Mouse (Mus musculus): ENCODE results near the gene Thoc5.

The Thoc5 gene

DNA sequence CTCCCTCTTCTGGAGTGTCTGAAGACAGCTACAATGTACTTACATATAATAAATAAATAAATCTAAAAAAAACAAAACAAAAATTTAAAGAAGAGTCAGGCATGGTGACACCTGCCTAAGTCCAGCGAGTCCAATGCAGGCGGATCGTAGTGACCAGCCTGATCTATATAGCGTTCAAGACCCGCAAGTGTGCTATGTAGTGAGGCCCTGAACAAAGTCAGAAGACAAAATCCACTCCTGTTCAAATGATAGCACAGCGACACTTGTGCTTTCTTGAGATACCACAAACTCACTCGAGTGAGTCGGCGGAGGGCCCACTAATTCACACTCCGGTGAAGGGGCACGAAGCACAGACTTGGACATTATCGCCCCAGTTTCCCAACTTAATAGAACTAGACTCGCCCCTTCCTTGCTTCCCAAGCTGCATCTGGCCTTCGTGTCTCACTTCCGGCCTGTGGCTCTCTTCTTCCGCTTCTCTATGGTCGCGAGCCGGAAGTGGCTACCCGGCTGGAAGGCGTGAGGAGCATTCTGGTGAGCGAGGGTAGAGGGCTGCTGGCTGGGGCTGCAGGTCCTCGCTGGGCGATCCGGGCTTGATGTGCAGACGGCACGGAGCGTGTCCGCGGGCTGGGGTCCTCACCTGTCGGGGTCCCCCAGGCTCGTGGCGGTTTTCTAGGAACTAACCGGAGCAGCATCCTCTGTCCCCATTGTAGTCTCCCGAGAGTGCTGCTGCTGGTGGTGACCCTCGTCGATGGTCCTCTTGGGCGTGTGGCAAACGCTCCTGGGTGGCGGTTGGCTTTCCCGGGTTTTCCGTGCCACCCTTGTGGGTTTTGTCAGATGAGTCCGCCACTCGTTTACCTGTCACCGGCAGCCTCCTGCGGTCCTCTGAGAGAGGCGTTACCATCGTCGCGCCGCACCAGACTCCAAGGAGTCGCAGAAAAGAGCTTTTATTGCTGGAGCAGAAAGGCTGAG is at the start of gene Thoc5:
Gene Thoc5, plus strand, starts transcription at position 473 of the 969 bp plus-strand sequence.
- DNase-seq: peak; percentile 86

DNA sequence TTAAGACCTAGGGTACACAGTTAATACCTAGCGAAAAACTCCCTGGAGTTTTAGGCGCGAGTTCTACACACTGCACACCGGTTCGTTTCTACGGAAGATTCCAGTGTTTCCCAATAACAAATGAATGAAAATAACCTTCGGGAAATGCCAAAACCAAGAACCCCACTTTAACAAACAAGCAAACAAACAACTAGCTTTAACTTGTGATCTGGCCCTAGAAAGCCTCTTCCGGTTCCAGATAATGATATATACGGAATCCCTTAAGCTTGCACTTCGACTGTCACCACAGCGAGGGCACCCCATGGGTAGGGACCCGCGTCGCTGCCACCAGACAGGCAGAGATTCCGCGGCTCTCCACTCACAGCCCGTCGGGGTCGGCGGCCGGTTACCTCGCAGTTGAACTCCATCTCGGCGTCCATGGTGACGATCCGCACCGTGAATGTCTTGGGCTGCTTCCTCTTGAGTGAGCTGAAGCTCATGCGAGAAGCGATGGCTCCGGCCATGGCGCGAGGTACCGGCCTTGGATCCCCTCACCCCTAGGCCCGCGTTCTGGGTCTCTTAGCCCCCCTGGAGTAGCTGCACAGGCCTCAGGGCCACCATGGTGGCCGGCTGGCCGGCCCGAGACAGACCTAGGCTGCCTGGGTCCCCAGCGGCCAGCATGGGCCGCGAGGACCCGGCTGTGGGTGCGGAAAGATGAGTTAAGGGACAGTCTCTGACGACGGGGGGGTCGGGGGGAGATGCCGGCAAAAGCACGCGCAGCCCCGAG is 46.5 kb upstream of the Thoc5 start:
- DNase-seq: peak; percentile 43

GRCm38 (mm10) chr11:4849258-4849943 is 45.7 kb upstream of the Thoc5 start, which contains the start of gene Nf2:
Gene Nf2, minus strand, starts transcription at chr11:4849536.
- peak; percentile 98 for DNase-seq

DNA sequence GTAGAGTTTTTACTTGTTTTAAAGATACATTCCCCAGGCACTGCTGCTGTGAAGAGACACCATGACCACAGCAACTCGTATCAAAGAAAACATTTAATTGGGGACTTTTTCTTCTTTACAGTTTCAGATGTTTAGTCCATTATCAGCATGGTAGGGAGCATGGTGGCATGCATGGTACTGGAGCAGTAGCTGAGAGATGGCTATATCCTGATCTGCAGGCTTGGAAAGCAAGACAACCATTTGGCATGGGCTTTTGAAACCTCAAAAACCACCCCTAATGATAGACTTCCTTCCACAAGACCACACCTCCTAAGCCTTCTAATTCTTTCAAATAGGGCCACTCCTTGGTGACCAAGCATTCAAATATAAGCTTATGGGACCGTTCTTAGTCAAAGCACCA is 44.7 kb upstream of the Thoc5 start:
- DNase-seq: no peak

DNA sequence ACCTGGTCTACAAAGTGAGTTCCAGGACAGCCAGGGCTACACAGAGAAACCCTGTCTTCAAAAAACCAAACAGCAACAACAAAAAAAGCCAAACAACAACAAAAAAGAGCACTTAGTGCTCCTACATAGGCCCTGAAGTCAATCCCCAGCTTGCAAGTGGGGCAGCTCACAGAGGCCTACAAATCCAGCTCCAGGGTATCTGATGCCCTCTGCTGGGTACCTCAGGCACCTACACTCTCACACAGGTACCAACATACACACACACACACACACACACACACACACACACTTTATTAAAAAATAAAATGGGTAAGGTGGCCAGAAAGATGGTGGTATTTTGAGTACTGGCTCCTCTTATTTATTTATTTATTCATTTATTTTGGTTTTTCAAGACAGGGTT is 42.1 kb upstream of the Thoc5 start:
- no peak for DNase-seq

DNA sequence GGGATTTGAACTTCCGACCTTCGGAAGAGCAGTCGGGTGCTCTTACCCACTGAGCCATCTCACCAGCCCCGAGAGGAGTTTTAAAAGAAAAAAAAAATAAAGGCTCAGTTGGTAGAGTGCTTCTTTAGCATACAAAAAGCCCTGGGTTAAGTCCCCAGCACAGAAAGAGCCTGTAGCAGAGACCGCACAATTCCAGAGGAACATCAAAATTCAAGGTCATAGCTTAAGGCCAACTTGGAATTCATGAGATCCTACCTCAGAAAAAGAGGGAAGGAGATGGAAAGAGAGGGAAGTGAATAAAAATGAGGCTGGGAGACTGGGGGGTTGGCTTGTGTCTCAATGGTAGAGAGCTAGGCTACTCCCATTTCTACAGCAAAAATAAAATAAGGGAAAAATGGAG is 40.9 kb upstream of the Thoc5 start:
- no peak for DNase-seq

GRCm38 (mm10) chr11:4858416-4858815 is 36.7 kb upstream of the Thoc5 start:
- no peak for DNase-seq

- no peak for DNase-seq
These were observed 34.1 kb upstream of the Thoc5 start for GRCm38 (mm10) chr11:4860986-4861385.

DNA sequence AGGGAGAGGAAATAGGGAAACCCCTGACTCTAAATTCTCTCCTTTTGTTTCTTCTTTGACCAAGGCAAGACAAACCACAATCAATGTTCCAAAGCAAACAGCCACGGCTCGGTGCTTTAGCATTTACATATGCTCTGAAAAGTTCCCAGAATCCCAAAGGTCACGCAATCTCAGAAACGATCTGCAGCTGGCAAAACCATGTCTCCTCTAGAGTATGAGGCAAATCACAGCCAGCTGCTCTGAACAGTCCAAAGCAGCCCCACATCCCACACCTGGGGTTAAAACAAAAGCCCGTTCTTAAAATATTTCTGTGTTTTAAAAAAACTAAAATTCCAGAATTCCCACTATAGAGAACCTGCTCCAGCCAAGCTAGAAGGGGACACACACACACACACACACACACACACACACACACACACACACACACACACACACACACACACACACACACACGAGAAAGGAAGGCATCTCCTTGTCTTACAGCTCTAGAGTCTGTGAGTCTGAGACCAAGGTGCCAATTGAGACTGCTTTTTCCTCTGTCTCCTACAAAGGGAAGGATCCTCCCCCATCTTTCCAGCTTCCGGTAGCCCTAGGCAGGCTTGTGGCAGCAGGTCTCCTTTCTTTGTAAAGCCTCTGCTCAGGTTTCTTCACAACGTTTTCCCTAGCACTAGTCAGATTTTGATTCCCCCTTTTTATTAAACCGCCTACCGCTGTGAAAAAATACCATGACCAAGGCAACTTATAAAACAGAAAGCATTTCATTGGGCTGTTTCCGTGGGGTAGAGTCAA is 33.1 kb upstream of the Thoc5 start:
- no peak for DNase-seq

- DNase-seq: no peak
These were observed 32.4 kb upstream of the Thoc5 start for GRCm38 (mm10) chr11:4862730-4863129.

DNA sequence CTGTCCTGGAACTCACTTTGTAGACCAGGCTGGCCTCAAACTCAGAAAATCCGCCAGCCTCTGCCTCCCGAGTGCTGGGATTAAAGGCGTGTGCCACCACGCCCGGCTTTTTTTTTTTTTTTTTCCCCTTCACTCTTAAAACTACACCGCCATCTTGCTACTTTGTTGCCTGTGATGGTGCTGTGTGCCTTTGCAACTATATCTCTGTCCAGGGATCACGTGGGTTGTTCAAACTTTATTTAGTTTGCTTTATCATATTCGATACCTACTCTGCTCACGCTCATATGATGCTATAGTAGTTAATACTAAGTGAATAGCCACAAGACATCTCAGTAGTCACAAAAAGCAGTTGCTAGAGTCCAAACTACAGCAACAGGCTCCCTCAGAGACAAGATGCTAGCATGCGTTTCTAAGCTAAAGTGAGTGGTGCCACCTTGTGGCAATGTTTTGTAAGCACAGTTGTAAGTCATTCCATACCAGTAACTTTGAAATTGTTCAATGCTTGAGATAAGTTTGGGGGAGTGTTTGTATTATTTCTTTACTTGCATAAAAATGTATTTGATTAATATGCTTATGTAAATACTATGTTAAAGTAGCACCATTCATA is 29.4 kb upstream of the Thoc5 start:
- DNase-seq: peak; percentile 35

DNA sequence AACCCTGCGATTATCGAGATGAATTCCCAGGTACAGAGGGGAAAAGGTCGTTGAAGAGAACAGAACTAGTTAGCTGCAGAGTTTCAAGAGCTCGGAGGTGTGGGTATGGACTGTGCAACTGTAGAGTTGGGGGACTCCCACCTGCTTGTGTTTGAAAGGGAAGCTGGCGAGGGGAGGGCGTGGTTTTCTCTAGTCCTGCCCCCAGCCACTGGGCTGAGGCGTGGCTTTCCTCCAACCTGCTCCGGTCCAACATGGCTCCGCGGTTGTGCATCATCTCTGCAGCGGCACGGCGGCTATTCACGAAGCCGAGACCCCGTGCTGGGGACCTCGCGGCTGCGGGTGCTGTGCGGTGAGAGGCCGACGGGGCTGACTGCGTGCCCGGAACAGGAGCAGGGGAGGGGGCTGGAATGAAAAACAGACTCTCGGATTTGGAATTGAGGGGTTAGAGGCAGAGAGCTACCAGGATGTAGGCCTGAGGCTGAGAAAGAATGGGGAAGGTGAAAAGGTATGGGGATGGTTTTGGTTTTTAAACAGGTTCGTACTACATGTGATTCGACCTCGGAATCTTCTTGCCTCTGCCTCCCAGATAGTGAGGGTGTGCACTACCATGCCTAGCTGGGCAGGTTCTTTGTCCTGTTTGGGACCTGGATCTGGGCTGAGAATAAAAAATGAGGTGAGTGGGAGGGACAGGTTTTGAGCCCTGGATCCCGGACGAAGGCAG is 21.2 kb upstream of the Thoc5 start, which contains the start of gene Nipsnap1:
Gene Nipsnap1, plus strand, starts transcription at position 197 of the 721 bp plus-strand sequence.
- peak; percentile 82 for DNase-seq

GRCm38 (mm10) chr11:4874551-4874950 is 20.6 kb upstream of the Thoc5 start:
- DNase-seq: no peak

- DNase-seq: no peak
These were observed 14.0 kb upstream of the Thoc5 start for GRCm38 (mm10) chr11:4881087-4881486.

DNA sequence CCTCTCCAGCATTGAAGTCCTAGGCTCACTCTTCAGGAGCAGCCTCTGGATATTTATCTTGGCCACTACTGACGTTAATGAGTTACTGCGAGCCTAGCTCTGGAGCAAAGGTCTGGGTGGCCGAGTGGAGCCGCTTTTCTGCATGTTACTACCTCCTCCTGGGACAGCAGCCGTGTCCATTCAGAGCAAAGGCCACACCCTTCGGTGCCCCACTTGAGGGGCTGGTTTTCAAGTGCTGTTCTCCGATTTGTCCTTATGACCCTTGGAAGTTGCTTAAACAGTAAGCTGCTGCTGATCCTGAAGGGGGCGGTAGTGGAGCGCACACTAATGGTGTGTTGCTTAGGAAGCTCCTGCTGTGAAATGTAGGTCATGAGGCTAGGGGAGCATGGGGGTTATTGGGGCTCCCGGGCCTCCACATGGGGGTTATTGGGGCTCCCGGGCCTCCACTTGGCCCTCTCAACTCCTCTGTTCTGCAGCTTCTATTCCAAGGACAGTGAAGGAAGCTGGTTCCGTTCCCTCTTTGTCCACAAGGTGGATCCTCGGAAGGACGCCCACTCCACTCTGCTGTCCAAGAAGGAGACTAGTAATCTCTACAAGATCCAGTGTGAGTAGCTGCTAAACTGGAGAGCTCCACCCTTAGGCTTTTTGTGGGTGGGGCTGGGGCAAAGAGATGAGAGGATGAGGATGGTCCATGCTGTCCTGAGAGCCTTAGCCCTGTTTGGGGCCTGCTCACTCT is 12.1 kb upstream of the Thoc5 start:
- no peak for DNase-seq

DNA sequence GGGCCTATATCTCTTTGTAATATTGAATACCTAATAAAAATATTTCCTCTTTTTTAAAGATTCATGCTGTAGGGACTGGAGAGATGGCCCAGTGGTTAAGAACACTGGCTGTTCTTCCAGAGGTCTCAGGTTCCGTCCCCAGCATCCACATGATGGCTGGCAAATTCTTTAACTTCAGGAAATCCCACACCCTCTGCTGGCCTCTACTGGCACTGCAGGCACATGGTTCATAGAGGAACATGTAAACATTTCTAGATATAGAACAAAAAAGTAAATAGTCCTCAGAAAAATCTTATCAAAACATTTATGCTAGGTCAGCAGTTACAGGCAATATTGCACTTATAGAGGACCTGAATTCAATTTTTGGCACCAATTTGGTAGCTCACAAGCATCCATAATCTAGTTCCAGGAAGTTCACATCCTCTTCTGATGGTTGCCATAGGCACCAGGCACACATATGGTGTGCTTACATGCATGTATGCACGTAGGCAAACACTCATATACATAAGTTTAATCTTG is 9.7 kb upstream of the Thoc5 start:
- DNase-seq: peak; percentile 16

DNA sequence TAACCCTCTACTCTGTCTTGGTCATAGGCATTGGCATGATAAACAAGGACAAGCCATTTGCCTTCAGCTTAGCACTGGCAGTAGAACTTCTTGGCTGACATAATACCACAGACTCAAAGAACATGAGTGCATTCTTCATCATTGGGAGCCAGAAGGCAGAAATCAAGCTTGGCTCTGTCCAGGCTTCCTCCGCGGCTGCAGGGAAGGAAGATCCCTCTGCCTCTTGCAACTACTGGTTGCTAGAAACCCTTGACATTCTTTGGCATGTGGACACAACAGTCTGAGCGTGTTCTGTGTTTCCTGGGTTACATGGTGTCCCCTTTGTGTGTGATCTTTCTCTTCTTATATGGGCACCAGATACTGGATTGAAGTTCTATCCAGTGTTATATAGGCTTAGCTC is 8.1 kb upstream of the Thoc5 start:
- no peak for DNase-seq

DNA sequence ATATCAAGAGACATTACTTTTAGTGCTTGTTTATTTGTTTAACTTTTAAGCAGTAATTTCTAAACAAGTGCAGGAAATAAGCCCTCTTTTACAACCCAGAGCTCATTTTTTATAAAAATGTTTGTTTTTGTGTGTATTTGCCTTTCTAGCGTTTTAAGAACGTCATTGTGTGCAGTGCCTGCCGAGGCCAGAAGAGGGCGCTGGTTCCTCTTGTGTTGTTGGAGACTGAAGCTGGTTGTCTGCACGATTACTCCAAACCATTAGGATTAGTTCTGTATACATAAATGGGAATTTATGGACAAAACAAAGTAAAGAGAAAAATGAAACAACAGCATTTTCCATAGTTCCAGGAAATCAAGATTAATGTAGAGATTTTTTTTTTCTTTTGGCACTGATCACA is 5.3 kb downstream of the Thoc5 start:
- no peak for DNase-seq

- no peak for DNase-seq
These were observed 6.8 kb downstream of the Thoc5 start for GRCm38 (mm10) chr11:4901956-4902355.

DNA sequence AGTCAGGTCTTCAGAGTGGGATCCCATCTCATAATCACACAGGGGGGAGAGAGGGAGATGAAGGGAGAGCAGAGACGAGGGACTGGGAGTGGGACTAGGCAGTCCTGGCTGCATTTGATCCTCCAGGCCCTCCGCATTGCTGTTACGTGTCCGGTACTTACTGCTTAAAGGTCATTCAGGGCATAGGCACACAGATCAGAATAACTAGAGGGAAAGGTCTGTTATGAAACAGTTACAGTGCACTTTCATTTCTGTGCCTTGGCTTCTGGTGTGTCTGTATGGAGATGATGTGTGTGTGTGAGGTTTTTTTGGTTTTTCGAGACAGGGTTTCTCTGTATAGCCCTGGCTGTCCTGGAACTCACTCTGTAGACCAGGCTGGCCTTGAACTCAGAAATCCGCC is 11.1 kb downstream of the Thoc5 start:
- DNase-seq: no peak

All from right cerebral cortex, postnatal 25 days (tissue).